Comparison of ENCODE assay signal across 23 mouse cellular contexts in the genomic region with DNA sequence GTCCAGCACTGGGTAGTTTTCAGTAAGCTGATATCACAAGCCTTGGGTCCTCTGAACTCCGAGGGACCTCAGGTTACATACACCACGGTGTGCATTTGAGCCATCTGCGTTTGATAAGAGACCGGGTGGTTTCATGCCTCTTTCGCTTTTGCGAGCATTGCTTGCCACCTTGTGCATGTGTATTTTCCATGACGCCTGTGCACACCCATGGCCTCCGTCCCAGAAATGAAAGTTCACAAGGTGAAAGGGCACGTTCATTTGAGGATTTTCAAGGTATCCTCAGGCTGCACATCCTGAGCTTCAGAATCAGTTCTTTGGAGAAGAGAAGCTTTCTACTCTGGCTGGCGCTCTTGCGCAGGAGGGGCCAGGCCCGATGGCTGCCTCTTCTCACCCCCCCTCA. TPM values are rescaled to one million over a fixed set of nuclear protein-coding genes. Genes with fewer than 3 reads are reported as not detected.
DNase-seq lines count a peak whose midpoint lies in the region; ATAC-seq and TF ChIP-seq lines count a peak whose summit lies in the region.
"Had no signal": no experiment of that assay in that cellular context is flagged by ENCODE, and none has a peak within 500 bp of the region (broad histone marks: within the 10 kb centered on the region; RNA-seq: fewer than 3 reads in every experiment).

No protein-coding gene starts in this region.

- H3K79me2 ChIP-seq in CH12.LX (replicated peaks; ENCODE audit: control insufficient read depth, extremely low read depth, insufficient read depth, poor library complexity, severe bottlenecking), result no peaks in the 10 kb centered on the region

- H3K27ac ChIP-seq in intestine, embryonic 15.5 days, result no peak overlapping the region
- no peak overlapping the region for H3K27ac ChIP-seq in intestine, postnatal 0 days (ENCODE audit: low read depth, low read length)
- no peak overlapping the region for H3K27ac ChIP-seq in CH12.LX (ENCODE audit: insufficient read depth, low read depth)
- peak overlapping the region; percentile 69 for H3K27ac ChIP-seq in small intestine, adult 2 months (ENCODE audit: insufficient read depth, low read depth, low read length)
- H3K27ac ChIP-seq: embryonic facial prominence, embryonic 13.5 days; forebrain, embryonic 12.5 days; gastrocnemius, adult 2 months; heart, embryonic 15.5 days; hindbrain, embryonic 13.5 days; limb, embryonic 10.5 days; midbrain, embryonic 13.5 days had no signal

- H3K4me2 ChIP-seq in intestine, embryonic 15.5 days (replicated peaks), result no peak overlapping the region
- H3K4me2 ChIP-seq in intestine, postnatal 0 days (replicated peaks; ENCODE audit: low read depth), result no peak overlapping the region
- H3K4me2 ChIP-seq in CH12.LX (ENCODE audit: insufficient read depth, low read depth, poor library complexity, severe bottlenecking), result peak overlapping the region; percentile 84
- H3K4me2 ChIP-seq: embryonic facial prominence, embryonic 13.5 days; forebrain, embryonic 12.5 days; heart, embryonic 15.5 days; hindbrain, embryonic 13.5 days; liver, embryonic 11.5 days; lung, embryonic 14.5 days; midbrain, embryonic 13.5 days had no signal

- in situ Hi-C loops in CH12.LX (cut with MboI; ENCODE audit: low pct_ligation_motif_present, low pct_unique_long_range_greater_than_20kb, low sequenced_read_pairs), result no loop called here

- H3K4me3 ChIP-seq in intestine, embryonic 15.5 days (replicated peaks), result no peak overlapping the region
- H3K4me3 ChIP-seq in intestine, postnatal 0 days (ENCODE audit: low read depth, low read length), result no peak overlapping the region
- H3K4me3 ChIP-seq in CH12.LX (replicated peaks in 1 of 3; ENCODE audit: low read depth in 2 of 3, low read length in 2 of 3, poor library complexity in 1 of 3), result peak overlapping the region in 1 of 3 experiments; percentile 1
- H3K4me3 ChIP-seq in small intestine, adult 2 months (ENCODE audit: low read depth, low read length), result no peak overlapping the region
- H3K4me3 ChIP-seq: embryonic facial prominence, embryonic 13.5 days; erythroblast, embryonic 14.5 days; forebrain, embryonic 12.5 days; gastrocnemius, adult 2 months; heart, embryonic 15.5 days; hindbrain, embryonic 13.5 days; limb, embryonic 10.5 days; megakaryocyte, embryonic 14.5 days; midbrain, embryonic 13.5 days had no signal

- DNase-seq in CH12.LX (ENCODE audit: extremely low read depth), result peak; percentile 38
- DNase-seq in adrenal gland, postnatal 36 days, result peak; percentile 28 to 43
- no peak for DNase-seq in cerebellum, adult 9-11 months
- no peak for DNase-seq in frontal cortex, postnatal 10 days (ENCODE audit: low spot score in 2 of 2)
- DNase-seq: cerebellum, adult 9-10 months; gastrocnemius, adult 2 months; heart, postnatal 36 days; lung, embryonic 14.5 days; lung, postnatal 36 days; thymus, postnatal 14 days had no signal

- no peaks in the 10 kb centered on the region for H3K9me3 ChIP-seq in intestine, embryonic 15.5 days
- no peaks in the 10 kb centered on the region for H3K9me3 ChIP-seq in intestine, postnatal 0 days (ENCODE audit: control insufficient read depth)
- no peaks in the 10 kb centered on the region for H3K9me3 ChIP-seq in CH12.LX (replicated peaks; ENCODE audit: low read length)
- H3K9me3 ChIP-seq: embryonic facial prominence, embryonic 13.5 days; forebrain, embryonic 12.5 days; heart, embryonic 15.5 days; hindbrain, embryonic 13.5 days; limb, embryonic 10.5 days; megakaryocyte, embryonic 14.5 days; midbrain, embryonic 13.5 days had no signal

- TF ChIP-seq EP300 in CH12.LX (IDR thresholded peaks at IDR 0.05; ENCODE audit: low read length), result no peak

- H3K9ac ChIP-seq in intestine, embryonic 15.5 days, result no peak overlapping the region
- H3K9ac ChIP-seq in intestine, postnatal 0 days (ENCODE audit: low read depth, low read length), result no peak overlapping the region
- 0 out of 2 replicates have a peak overlapping the region, but pooled peaks have one; percentile 1 for H3K9ac ChIP-seq in CH12.LX (ENCODE audit: insufficient read depth, low read depth)
- H3K9ac ChIP-seq: embryonic facial prominence, embryonic 13.5 days; forebrain, embryonic 12.5 days; heart, embryonic 15.5 days; hindbrain, embryonic 13.5 days; lung, embryonic 14.5 days; midbrain, embryonic 13.5 days had no signal

- 0 out of 2 replicates have a peak, but pooled peaks have one; percentile 7 for ATAC-seq in intestine, embryonic 15.5 days
- ATAC-seq in intestine, postnatal 0 days, result no peak
- ATAC-seq: activated CD4-positive, CD25-positive, alpha-beta regulatory T cell, adult 4 months; midbrain, embryonic 13.5 days had no signal

- no peak for TF ChIP-seq RAD21 in CH12.LX (IDR thresholded peaks at IDR 0.05; ENCODE audit: low read depth, low read length)

- H3K4me1 ChIP-seq in intestine, embryonic 15.5 days (replicated peaks), result no peaks in the 10 kb centered on the region
- no peaks in the 10 kb centered on the region; the same call in 1 of the 2 replicates for H3K4me1 ChIP-seq in intestine, postnatal 0 days (replicated peaks; ENCODE audit: control insufficient read depth, insufficient read depth, low read length)
- H3K4me1 ChIP-seq in CH12.LX (ENCODE audit: control insufficient read depth in 1 of 2, insufficient read depth in 2 of 2), result peaks cover 5 to 6% of the 10 kb centered on the region in 2 experiments; a peak in 3 of 4 replicates
- H3K4me1 ChIP-seq in small intestine, adult 2 months (ENCODE audit: control insufficient read depth, insufficient read depth, insufficient read length, low read length), result peaks cover 6% of the 10 kb centered on the region
- H3K4me1 ChIP-seq: forebrain, embryonic 12.5 days; hindbrain, embryonic 13.5 days; midbrain, embryonic 13.5 days had no signal

- WGBS in intestine, embryonic 15.5 days, result 73% methylated on average over 12 of the region's 12 CpGs
- whole genome bisulfite sequencing in intestine, postnatal 0 days, result 45% methylated on average over 12 of the region's 12 CpGs
- 49% methylated on average over 12 of the region's 12 CpGs for WGBS in small intestine, adult 2 months

- dilution Hi-C loops in CH12.LX (cut with MboI; ENCODE audit: extremely low pct_ligation_motif_present, extremely low pct_unique_long_range_greater_than_20kb, low sequenced_read_pairs), result no loop called here

- no peak for TF ChIP-seq CTCF in intestine, postnatal 0 days (IDR thresholded peaks at IDR 0.05; ENCODE audit: low read depth)
- TF ChIP-seq CTCF in CH12.LX (conservative IDR thresholded peaks at IDR 0.05 in 1 of 2, IDR thresholded peaks at IDR 0.05 in 1 of 2; ENCODE audit: low read depth in 2 of 2, low read length in 2 of 2), result no peak
- no peak for TF ChIP-seq CTCF in small intestine, adult 2 months (IDR thresholded peaks at IDR 0.05; ENCODE audit: extremely low read depth, insufficient read length, insufficient replicate concordance, low read depth, low read length)

- peaks cover 11% of the 10 kb centered on the region; the same call in 1 of the 2 replicates for H3K36me3 ChIP-seq in intestine, embryonic 15.5 days
- H3K36me3 ChIP-seq in intestine, postnatal 0 days (ENCODE audit: control insufficient read depth, insufficient read depth), result peaks cover 86% of the 10 kb centered on the region
- no peaks in the 10 kb centered on the region for H3K36me3 ChIP-seq in CH12.LX (replicated peaks in 1 of 2; ENCODE audit: control insufficient read depth in 1 of 2, insufficient read depth in 1 of 2, low read length in 1 of 2)
- peaks cover 66% of the 10 kb centered on the region for H3K36me3 ChIP-seq in small intestine, adult 2 months (ENCODE audit: control insufficient read depth, insufficient read depth, low read length)
- H3K36me3 ChIP-seq: embryonic facial prominence, embryonic 13.5 days; forebrain, embryonic 12.5 days; heart, embryonic 15.5 days; hindbrain, embryonic 13.5 days; limb, embryonic 10.5 days; midbrain, embryonic 13.5 days had no signal

- no peak for TF ChIP-seq POLR2A in CH12.LX (IDR thresholded peaks at IDR 0.05; ENCODE audit: low read depth, low read length)
- TF ChIP-seq POLR2A in small intestine, adult 2 months (IDR thresholded peaks at IDR 0.05; ENCODE audit: low read depth, low read length), result no peak

- no peaks in the 10 kb centered on the region for H3K27me3 ChIP-seq in intestine, embryonic 15.5 days (replicated peaks)
- H3K27me3 ChIP-seq in intestine, postnatal 0 days (replicated peaks; ENCODE audit: control insufficient read depth, insufficient read depth, low read length), result no peaks in the 10 kb centered on the region
- peaks cover 67% of the 10 kb centered on the region for H3K27me3 ChIP-seq in CH12.LX (replicated peaks)
- no peaks in the 10 kb centered on the region for H3K27me3 ChIP-seq in small intestine, adult 2 months (ENCODE audit: control insufficient read depth, insufficient read depth, low read length)
- H3K27me3 ChIP-seq: embryonic facial prominence, embryonic 13.5 days; forebrain, embryonic 12.5 days; megakaryocyte, embryonic 14.5 days; midbrain, embryonic 13.5 days had no signal

TF ChIP-seq in CH12.LX, 34 proteins besides CTCF, POLR2A, EP300 and RAD21:
- 0 out of 2 replicates have a peak, but pooled peaks have one; percentile 67 for TF ChIP-seq MYC (IDR thresholded peaks at IDR 0.05; ENCODE audit: low read depth, low read length)
- TF ChIP-seq MAX (IDR thresholded peaks at IDR 0.05; ENCODE audit: low read length), result 0 out of 2 replicates have a peak, but pooled peaks have one; percentile 60
- TF ChIP-seq BHLHE40 (IDR thresholded peaks at IDR 0.05; ENCODE audit: low read depth, low read length), result peak; percentile 61
- no peak for TF ChIP-seq ZMIZ1 (IDR thresholded peaks at IDR 0.05; ENCODE audit: low read depth, low read length)
- no peak for TF ChIP-seq ZNF384 (IDR thresholded peaks at IDR 0.05; ENCODE audit: low read depth, low read length)
- TF ChIP-seq TBP (conservative IDR thresholded peaks at IDR 0.05; ENCODE audit: low read depth, low read length), result no peak
- TF ChIP-seq ELF1 (IDR thresholded peaks at IDR 0.05; ENCODE audit: low read depth, low read length), result no peak
- no peak for TF ChIP-seq CHD1 (IDR thresholded peaks at IDR 0.05; ENCODE audit: low read depth, low read length)
- 0 out of 2 replicates have a peak, but pooled peaks have one; percentile 34 for TF ChIP-seq IRF4 (IDR thresholded peaks at IDR 0.05; ENCODE audit: low read depth, low read length)
- TF ChIP-seq ETS1 (conservative IDR thresholded peaks at IDR 0.05; ENCODE audit: low read depth, low read length), result peak; percentile 40; the same call in 1 of the 2 replicates

RNA-seq across cellular contexts. Expression of a gene that starts 49.8 kb away (rescaled TPM):
- polyA plus RNA-seq in intestine, embryonic 15.5 days (2015; fragmentation: Nextera tagmentation; extraction: Ambion mirVana), result 92.3 and 112 TPM in 2 replicates
- polyA plus RNA-seq in intestine, postnatal 0 days (2015; fragmentation: Nextera tagmentation; extraction: Ambion mirVana), result 78.7 and 80.2 TPM in 2 replicates
- total RNA-seq in CH12.LX (2012; rRNA removed) (33.2 and 50.3 TPM in 2 replicates), CH12.LX (2014; rRNA removed) (30.1 and 49.7 TPM in 2 replicates)
- 133 and 135 TPM in 2 replicates for polyA plus RNA-seq in CH12.LX (2012; ENCODE audit: insufficient read length, low read depth)
- total RNA-seq in adrenal gland, postnatal 36 days (2021), result 10 to 100 TPM; 49.2 to 52.9 TPM
- 25.6 and 34.9 TPM in 2 replicates for polyA plus RNA-seq in small intestine, adult 2 months (2012; rRNA removed)

Comparison
In these comparisons a context has a peak if more than half of its experiments do, and no peak if none do; other contexts are left out.
1. DNase-seq: peak in CH12.LX (single experiment) and adrenal gland, postnatal 36 days (2 of 2); none in cerebellum, adult 9-11 months (single experiment) and frontal cortex, postnatal 10 days (0 of 2).